Mouse (Mus musculus): ENCODE measurements at regions not wholly inside any gene's neighbourhood (a gene's known extent, or its start where the extent isn't known, plus 50 kb on each side); places are given as distances from the start of the nearest gene placed in this dataset.

GRCm38 (mm10) chr14:76947148-76947547 lies 89.4 kb upstream of the Ccdc122 start:
- no peak for TF ChIP-seq CTCF (IDR thresholded peaks at IDR 0.05; ENCODE audit: low read depth)
- TF ChIP-seq EP300 (IDR thresholded peaks at IDR 0.05; ENCODE audit: low read depth) = no peak
